Comparison of ENCODE assay signal across 2 mouse cellular contexts in the genomic region with DNA sequence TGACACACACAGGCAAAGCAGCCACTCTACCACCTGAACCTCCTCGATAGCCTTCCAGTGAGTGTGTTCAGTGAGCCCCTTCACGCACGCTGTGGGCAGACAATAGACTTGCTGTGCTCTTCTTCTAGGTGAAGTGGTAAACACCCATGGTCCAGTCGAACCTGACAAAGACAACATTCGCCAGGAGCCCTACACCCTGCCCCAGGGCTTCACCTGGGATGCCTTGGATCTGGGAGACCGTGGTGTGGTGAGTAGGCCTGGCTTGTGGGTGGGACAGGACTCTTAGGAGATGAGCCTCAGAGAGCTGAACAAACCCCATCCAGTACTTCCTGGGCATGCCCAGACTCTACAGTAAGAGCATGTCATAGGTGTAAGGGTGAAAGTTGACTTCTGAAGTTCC.
TF ChIP-seq lines count a peak whose summit lies in the region.

No protein-coding gene starts in this region.

TF ChIP-seq in C2C12, 6 proteins besides CTCF, POLR2A, EP300 and RAD21:
- TF ChIP-seq MAX (IDR thresholded peaks at IDR 0.05) (no peak), MYOD1 (IDR thresholded peaks at IDR 0.05; ENCODE audit: control insufficient read depth, insufficient read length, low read depth) (no peak), FOSL1 (IDR thresholded peaks at IDR 0.05; ENCODE audit: insufficient read depth, low read length, poor library complexity, severe bottlenecking) (no peak), CEBPB (IDR thresholded peaks at IDR 0.05; ENCODE audit: low read depth) (no peak), MYOG (IDR thresholded peaks at IDR 0.05; ENCODE audit: control insufficient read depth, extremely low read depth, insufficient read length) (no peak), USF1 (IDR thresholded peaks at IDR 0.05; ENCODE audit: low read depth) (no peak)
TF ChIP-seq in C2C12: peak in this region for 0.

TF ChIP-seq in CH12.LX, 34 proteins besides CTCF, POLR2A, EP300 and RAD21:
- TF ChIP-seq TCF12 (IDR thresholded peaks at IDR 0.05; ENCODE audit: low read depth, low read length): no peak
- no peak for TF ChIP-seq UBTF (IDR thresholded peaks at IDR 0.05; ENCODE audit: low read depth, low read length)
- no peak for TF ChIP-seq ELF1 (IDR thresholded peaks at IDR 0.05; ENCODE audit: low read depth, low read length)
- no peak for TF ChIP-seq MXI1 (IDR thresholded peaks at IDR 0.05; ENCODE audit: low read depth, low read length)
- TF ChIP-seq NRF1 (IDR thresholded peaks at IDR 0.05; ENCODE audit: low read depth, low read length): no peak
- TF ChIP-seq MYC (IDR thresholded peaks at IDR 0.05; ENCODE audit: low read depth, low read length): no peak
- TF ChIP-seq MAFK (IDR thresholded peaks at IDR 0.05; ENCODE audit: insufficient replicate concordance, low read length): no peak
- no peak for TF ChIP-seq E2F4 (IDR thresholded peaks at IDR 0.05; ENCODE audit: insufficient replicate concordance, low read depth, low read length)
- TF ChIP-seq CHD2 (IDR thresholded peaks at IDR 0.05; ENCODE audit: low read length): no peak
